Mouse (Mus musculus) cerebellum, adult 9-11 months (tissue): ENCODE data around the gene 6030468B19Rik.
"Not testable (repeated sequence)": the region's sequence is repeated elsewhere in the genome, so short reads cannot be mapped to it uniquely, and the experiment has no call there.

Experiments used
- DNase-seq: peaks from one replicate; pipeline ENCODE4 v3.0.0; 2022

The 6030468B19Rik gene

GRCm38 (mm10) chr11:117779434-117780198, 17.8 kb upstream of the 6030468B19Rik start:
- DNase-seq: no peak

GRCm38 (mm10) chr11:117780199-117780515, 17.3 kb upstream of the 6030468B19Rik start:
- DNase-seq: no peak

GRCm38 (mm10) chr11:117780582-117781111, 16.8 kb upstream of the 6030468B19Rik start:
- no peak for DNase-seq

- no peak for DNase-seq
Observed at GRCm38 (mm10) chr11:117781199-117781821, 16.1 kb upstream of the 6030468B19Rik start.

- no peak for DNase-seq
Observed at GRCm38 (mm10) chr11:117781993-117782704, 15.3 kb upstream of the 6030468B19Rik start, which contains the start of the genes Tmc8 and Tmc6. Gene Tmc8 (plus strand): TSS chr11:117782076. Gene Tmc6 (minus strand): TSS chr11:117782198.

GRCm38 (mm10) chr11:117782705-117783034, 14.8 kb upstream of the 6030468B19Rik start:
- DNase-seq: no peak

- no peak for DNase-seq
Observed at GRCm38 (mm10) chr11:117783089-117783488, 14.4 kb upstream of the 6030468B19Rik start.

GRCm38 (mm10) chr11:117783683-117784309, 13.7 kb upstream of the 6030468B19Rik start:
- DNase-seq: no peak

- peak; percentile 65 for DNase-seq
Observed at GRCm38 (mm10) chr11:117786294-117786693, 11.2 kb upstream of the 6030468B19Rik start.

- not testable (repeated sequence) for DNase-seq
Observed at GRCm38 (mm10) chr11:117788481-117788880, 9.0 kb upstream of the 6030468B19Rik start.

- no peak for DNase-seq
Observed at GRCm38 (mm10) chr11:117790286-117790685, 7.2 kb upstream of the 6030468B19Rik start.

- DNase-seq: no peak
Observed at GRCm38 (mm10) chr11:117790703-117791440, 6.6 kb upstream of the 6030468B19Rik start.

- DNase-seq: no peak
Observed at GRCm38 (mm10) chr11:117791441-117791761, 6.1 kb upstream of the 6030468B19Rik start.

- no peak for DNase-seq
Observed at GRCm38 (mm10) chr11:117792281-117792888, 5.1 kb upstream of the 6030468B19Rik start.

GRCm38 (mm10) chr11:117794035-117794551, 3.4 kb upstream of the 6030468B19Rik start:
- no peak for DNase-seq

- no peak for DNase-seq
Observed at GRCm38 (mm10) chr11:117796954-117797353, 506 bp upstream of the 6030468B19Rik start.

- no peak for DNase-seq
Observed at GRCm38 (mm10) chr11:117798160-117798541, 691 bp downstream of the 6030468B19Rik start.

GRCm38 (mm10) chr11:117799174-117799573, 1.7 kb downstream of the 6030468B19Rik start:
- DNase-seq: no peak

GRCm38 (mm10) chr11:117800038-117800437, 2.6 kb downstream of the 6030468B19Rik start:
- DNase-seq: no peak

- DNase-seq: no peak
Observed at GRCm38 (mm10) chr11:117801650-117802049, 4.2 kb downstream of the 6030468B19Rik start.

- no peak for DNase-seq
Observed at GRCm38 (mm10) chr11:117803166-117803688, 5.8 kb downstream of the 6030468B19Rik start.

GRCm38 (mm10) chr11:117806781-117807180, 9.3 kb downstream of the 6030468B19Rik start:
- DNase-seq: no peak
